Mouse (Mus musculus): ENCODE measurements around the gene Gm5741. TPM values are rescaled to one million over a fixed set of nuclear protein-coding genes. Genes with fewer than 3 reads are reported as not detected.

Gene Gm5741
- total RNA-seq, 2 experiments from 2014 or later = not detected

DNA sequence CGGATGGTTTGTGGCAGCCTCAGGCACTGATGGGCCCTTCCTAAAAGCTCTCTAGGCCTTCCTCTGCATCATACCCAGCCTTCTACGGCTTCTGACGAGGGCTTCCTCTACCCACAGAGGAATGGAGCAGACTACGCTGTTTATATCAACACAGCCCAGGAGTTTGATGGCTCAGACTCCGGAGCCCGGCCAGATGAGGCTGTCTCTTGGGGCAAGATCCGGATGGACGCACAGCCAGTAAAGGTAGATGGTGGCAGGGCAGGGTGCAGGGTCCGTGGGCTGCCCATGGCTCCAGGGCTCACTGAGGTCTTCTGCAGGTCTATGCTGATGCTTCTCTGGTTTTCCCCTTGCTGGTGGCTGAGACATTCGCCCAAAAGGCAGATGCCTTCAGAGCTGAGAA is 6.8 kb upstream of the Gm5741 start:
- ATAC-seq (replicated peaks; ENCODE audit: poor library complexity, severe bottlenecking) = no peak

DNA sequence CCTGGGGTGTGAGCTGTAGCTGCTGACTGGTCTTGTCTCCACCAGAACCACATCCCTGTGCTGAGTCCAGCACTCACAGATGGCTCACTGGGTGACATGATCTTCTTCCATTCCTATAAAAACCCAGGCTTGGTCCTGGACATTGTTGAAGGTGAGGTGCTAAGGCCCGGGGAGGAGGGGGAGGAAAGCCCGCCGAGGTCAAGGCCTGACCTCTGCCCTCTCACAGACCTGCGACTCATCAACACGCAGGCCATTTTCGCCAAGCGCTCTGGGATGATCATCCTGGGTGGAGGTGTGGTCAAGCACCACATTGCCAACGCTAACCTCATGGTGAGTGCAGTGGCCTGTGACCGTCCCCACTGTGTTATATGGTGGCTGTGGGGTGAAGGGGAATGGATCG is 6.4 kb upstream of the Gm5741 start:
- no peak for ATAC-seq (replicated peaks; ENCODE audit: poor library complexity, severe bottlenecking)

- no peak for ATAC-seq (replicated peaks; ENCODE audit: poor library complexity, severe bottlenecking)
These were observed 5.3 kb upstream of the Gm5741 start for GRCm38 (mm10) chr8:85073041-85073612.

DNA sequence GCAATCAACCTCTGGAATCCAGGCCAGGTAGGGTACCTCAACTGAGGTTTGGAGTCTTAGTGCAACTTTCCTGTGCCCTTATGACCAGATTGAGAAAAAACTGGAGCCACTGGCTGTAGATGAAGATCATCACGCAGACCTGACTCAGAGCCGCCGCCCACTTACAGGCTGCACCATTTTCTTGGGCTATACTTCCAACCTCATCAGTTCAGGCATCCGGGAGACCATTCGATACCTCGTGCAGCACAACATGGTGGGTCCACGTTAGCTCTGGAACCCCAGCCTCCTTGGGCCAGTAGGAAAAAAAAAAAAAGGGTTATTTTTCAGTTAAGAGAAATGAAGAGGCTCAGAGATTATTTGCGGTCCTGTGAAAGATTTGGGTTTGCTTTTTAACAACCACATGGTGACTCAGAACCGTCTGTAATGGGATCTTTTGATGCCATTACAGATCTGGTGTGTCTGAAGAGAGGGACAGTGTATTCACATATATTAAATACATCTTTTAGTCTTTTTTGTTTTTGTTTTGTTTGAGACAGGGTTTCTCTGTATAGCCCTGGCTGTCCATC is 4.7 kb upstream of the Gm5741 start:
- no peak for ATAC-seq (replicated peaks; ENCODE audit: poor library complexity, severe bottlenecking)

DNA sequence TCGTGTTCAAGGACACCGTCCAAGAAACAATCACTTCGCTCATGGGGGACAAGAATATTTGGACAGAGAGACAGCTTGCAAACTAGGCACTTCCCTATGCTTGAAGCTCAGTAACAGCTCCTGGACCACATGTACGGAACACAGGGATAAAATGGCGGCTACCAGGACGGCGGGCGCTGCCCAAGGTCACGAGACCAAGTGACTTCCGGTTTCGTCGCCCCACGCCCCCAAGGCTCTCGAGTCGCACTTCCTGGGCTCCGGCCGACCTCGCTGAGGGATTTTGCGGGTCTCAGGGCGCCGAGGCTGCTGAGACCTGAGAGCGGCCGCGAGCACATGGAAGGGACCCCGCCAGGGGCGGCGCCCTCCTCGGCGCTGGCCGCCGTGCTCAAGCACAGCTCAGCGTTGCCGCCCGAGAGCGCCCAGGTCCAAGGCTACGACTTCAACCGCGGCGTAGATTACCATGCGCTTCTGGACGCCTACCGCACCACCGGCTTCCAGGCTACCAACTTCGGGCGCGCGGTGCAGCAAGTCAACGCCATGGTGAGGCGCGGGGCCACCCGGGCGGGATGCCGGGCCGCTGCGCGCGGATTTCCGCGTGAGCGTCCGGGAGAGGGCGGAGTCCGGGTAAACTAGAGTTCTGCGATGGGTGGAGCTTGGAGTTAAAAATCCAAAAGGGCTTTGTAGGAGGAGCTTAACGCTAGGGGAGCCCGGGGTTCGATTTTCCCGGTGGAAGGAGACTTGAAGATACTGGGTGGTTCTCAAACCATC is 3.9 kb upstream of the Gm5741 start, which contains the start of gene Dhps:
Gene Dhps, plus strand, starts transcription at position 244 of the 768 bp plus-strand sequence.
- peak; percentile 87 for ATAC-seq (replicated peaks; ENCODE audit: poor library complexity, severe bottlenecking)

- ATAC-seq (replicated peaks; ENCODE audit: poor library complexity, severe bottlenecking) = peak; percentile 26
These were observed 3.3 kb upstream of the Gm5741 start for GRCm38 (mm10) chr8:85071041-85071440.

GRCm38 (mm10) chr8:85067155-85067554 is 627 bp downstream of the Gm5741 start:
- ATAC-seq (replicated peaks; ENCODE audit: poor library complexity, severe bottlenecking) = no peak

- no peak for ATAC-seq (replicated peaks; ENCODE audit: poor library complexity, severe bottlenecking)
These were observed 2.6 kb downstream of the Gm5741 start for GRCm38 (mm10) chr8:85065213-85065612.

DNA sequence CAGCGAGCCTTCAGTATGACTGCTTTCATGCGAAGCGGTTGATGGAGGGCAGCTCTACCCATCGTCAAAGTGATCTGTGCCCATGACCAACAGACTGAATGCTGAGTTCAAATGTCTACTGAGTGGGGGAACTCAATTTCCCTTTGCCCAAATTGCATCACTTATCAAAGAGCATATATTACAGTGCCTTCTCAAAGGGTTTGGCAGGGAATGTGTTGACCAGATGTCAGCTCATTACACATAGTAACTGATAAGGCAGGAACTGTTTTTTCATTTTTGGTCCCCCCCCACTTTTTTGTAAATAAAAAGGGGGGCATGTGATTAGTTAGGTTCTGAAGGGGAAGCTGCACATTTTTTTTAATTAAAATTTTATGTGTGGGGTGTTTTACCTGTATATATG is 5.2 kb downstream of the Gm5741 start:
- ATAC-seq (replicated peaks; ENCODE audit: poor library complexity, severe bottlenecking) = no peak

GRCm38 (mm10) chr8:85059879-85060616 is 7.7 kb downstream of the Gm5741 start, which contains the start of gene Fbxw9:
Gene Fbxw9 (plus strand): TSS chr8:85060055.
- peak; percentile 92 for ATAC-seq (replicated peaks; ENCODE audit: poor library complexity, severe bottlenecking)

DNA sequence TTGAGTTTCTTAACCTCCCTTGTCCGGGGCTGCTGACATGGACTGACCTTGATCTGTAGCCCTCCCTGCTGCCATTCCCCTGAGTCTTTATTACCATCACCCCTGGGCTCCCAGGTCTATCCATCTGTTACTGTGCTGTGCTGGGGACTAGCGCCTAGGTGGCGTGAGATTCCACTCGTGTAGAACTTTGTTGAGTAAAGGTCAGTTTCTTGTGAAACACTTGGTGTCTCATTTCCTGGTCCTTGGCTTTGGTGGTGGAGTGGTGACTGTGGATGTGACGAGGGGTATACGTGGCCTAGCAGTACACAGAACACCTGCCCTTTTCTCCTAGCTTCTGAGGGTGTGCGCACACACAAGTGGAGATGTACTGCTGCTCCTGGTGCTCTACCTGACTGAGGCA is 10.4 kb downstream of the Gm5741 start:
- no peak for ATAC-seq (replicated peaks; ENCODE audit: poor library complexity, severe bottlenecking)

DNA sequence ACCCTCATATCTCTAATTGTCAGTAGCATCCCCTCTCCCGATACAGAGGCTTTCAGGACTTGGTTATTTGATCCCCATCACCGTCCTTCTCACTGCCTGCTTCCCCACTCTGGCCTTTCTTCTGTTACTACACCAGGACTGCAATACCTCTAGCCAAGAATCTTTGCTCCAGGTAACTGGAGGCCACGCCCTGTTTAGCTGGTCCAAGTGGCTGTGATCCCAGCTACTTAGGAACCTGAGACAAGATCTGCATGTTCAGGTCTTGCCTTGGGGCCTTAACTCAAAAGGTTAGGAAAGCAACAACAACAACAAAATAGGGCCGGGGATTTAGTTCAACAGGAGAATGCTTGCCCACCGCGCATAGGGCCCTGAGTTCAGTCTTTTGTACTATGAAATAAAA is 24.2 kb downstream of the Gm5741 start:
- ATAC-seq (replicated peaks; ENCODE audit: poor library complexity, severe bottlenecking) = no peak

DNA sequence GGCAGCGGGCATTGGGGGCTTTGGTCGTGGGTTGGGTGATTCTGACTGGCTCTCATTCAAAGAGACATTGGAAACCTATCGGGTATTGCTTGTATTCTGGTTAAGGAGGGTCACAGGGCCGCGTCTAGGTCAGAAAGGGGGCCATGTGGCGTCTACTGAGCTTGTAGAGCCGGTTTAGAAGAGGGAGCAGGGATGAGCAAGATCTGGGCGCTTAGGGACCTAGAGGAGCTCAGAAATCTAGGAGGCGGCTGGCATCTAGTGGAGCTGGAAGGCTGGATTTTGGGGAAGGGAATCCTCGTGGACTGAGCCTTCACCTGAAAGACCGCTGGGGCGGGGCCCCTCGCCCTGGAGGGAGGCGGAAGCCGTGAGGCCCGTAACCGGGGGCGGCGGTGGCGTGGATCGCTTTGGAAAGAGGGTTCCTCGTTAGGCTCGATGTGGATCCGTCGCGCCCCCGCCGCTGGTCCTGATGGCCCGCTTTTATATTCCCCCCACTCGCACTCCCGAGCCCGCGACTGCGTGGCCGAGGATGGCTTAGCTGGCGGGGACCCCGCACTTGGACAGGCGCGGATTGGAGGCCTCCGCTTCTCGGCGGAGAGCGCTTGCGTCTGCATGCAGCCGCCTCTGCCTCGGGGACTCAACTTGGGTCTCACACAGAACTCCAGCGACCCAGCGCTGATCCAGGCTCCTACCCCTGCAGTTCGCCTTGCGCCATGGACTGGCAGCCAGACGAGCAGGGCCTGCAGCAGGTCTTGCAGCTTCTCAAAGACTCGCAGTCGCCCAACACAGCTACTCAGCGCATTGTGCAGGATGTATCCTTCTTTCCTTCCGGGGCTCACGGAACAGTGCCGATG is 29.9 kb downstream of the Gm5741 start:
- ATAC-seq (replicated peaks; ENCODE audit: poor library complexity, severe bottlenecking) = peak; percentile 39

GRCm38 (mm10) chr8:85037366-85037680 is 30.5 kb downstream of the Gm5741 start:
- ATAC-seq (replicated peaks; ENCODE audit: poor library complexity, severe bottlenecking) = peak; percentile 24

GRCm38 (mm10) chr8:85036718-85037365 is 30.9 kb downstream of the Gm5741 start, which contains the start of gene Tnpo2:
Gene Tnpo2 (plus strand): TSS chr8:85036915.
- ATAC-seq (replicated peaks; ENCODE audit: poor library complexity, severe bottlenecking) = peak; percentile 68

- no peak for ATAC-seq (replicated peaks; ENCODE audit: poor library complexity, severe bottlenecking)
These were observed 31.4 kb downstream of the Gm5741 start for GRCm38 (mm10) chr8:85036381-85036717.

DNA sequence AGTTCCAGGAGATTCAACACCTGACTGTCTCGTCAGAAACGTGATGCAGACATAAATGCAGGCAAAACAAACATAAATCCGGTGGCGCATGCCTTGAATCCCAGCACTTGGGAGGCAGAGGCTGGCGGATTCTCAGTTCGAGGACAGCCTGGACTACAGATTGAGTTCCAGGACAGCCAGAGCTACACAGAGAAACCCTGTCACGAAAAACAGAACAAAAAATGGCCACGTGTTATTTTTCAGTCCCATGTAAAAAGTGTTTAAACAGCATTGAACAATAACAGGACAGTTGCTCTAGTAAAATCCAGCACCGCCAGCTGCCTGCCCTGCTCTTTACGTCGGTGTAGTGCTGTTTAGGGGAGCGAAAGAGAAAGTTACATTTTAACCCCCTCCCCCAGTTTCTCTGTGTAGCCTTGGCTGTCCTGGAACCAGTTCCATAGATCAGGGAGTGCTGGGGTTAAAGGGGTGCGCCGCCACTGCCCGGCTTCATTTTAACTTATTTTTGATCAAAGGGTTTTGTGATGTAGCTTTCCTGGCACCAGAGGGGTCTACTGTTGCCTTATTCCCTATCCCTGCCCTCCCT is 32.0 kb downstream of the Gm5741 start:
- no peak for ATAC-seq (replicated peaks; ENCODE audit: poor library complexity, severe bottlenecking)

- no peak for ATAC-seq (replicated peaks; ENCODE audit: poor library complexity, severe bottlenecking)
These were observed 32.5 kb downstream of the Gm5741 start for GRCm38 (mm10) chr8:85035165-85035727.

DNA sequence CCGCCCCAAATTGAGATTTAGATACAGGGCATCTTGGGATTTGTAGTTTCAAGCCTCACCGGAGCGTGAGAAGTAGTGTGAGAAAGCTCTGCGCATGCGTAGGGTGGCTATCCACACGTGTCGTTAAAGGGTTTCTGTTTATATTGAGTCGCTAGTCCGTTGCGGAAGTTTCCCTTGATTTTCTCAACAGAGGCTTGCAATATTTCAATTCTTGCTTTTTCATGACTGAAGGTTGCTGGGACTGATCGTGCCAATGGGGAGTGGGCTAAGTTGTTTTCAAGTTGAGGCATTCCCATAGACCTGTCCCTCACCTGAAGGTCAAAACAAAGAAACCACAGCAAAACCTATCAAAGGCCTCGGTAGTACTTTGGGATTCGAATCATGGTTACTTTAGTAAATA is 33.0 kb downstream of the Gm5741 start:
- peak; percentile 26 for ATAC-seq (replicated peaks; ENCODE audit: poor library complexity, severe bottlenecking)

All from granulocyte monocyte progenitor cell, adult 5-6 weeks (primary cell).